Mouse (Mus musculus) mouse embryonic stem cell (cell line): ENCODE measurements at regions not wholly inside any gene's neighbourhood (a gene's known extent, or its start where the extent isn't known, plus 50 kb on each side); places are given as distances from the start of the nearest gene placed in this dataset.

Experiments
- in situ Hi-C, 2 experiments: fragments of 300-500 bp; cut with MboI; formaldehyde crosslinking; loops; 1 replicate in 1 of 2; 3 replicates in 1 of 2; pipeline ENCODE4 v1.14.3; 2019 to 2020; ENCODE audit warnings: low sequenced_read_pairs in 2 of 2, low pct_unique_long_range_greater_than_20kb in 1 of 2, mixed read lengths in 1 of 2; ENCODE audit not compliant: unreplicated experiment in 1 of 2

GRCm38 (mm10) chrX:58620403-58620802 is 288.8 kb upstream of the 4930550L24Rik start:
- in situ Hi-C loops = loop anchor here in 1 of 2 experiments (25.0 kb wide), 1 partner anchor 542 kb away; no protein-coding TSS in a partner anchor
